Mouse (Mus musculus): Measurements from ENCODE around the gene Phc1.

DNA sequence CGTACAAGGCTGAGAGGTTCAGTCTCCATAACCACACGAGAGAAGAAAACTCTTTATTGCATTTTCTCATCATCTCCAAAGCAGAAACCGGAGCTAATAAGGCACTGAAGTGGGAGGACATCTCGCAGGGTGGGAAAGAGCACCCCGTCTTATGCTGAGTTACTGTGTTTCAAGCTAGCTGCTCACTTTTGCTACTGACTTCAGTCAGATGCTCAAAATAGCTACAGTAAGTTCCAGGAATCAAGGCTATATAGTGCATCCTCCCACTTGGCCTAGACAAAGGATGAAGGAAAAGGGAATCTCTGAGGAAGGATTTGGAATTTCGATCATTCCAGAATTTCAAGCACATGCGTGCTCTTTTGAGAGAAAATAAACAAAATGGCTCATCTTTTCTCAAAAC, 63.8 kb downstream of the Phc1 start:
- TF ChIP-seq CTCF (IDR thresholded peaks at IDR 0.05; ENCODE audit: low read depth, low read length) (no peak), POLR2A (IDR thresholded peaks at IDR 0.05; ENCODE audit: borderline replicate concordance, low read depth, low read length) (no peak)
